Mouse (Mus musculus): ENCODE results near the gene Dnajc1.

Dnajc1 gene

GRCm38 (mm10) chr2:18195285-18195684, 197.3 kb downstream of the Dnajc1 start:
- DNase-seq: no peak

DNA sequence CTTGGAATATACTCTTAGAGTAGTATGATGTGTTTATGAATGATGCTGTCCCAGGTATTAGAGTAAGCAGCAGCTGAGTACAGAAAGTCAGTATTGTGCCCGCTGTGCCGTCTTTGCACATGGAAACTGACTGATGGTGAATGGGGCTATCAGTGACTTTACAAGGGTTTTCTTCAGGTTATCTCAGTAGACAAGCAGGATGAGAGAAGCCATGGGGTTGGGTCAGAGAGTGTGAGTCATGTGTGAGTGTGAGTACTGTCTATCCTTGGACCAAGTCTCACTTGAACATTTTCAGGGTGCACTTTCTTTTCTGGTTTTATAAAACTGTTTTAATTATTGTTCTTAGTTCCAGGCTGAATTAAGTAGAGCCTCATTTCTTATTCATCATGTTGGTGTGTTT, 204.3 kb downstream of the Dnajc1 start:
- no peak for DNase-seq

DNA sequence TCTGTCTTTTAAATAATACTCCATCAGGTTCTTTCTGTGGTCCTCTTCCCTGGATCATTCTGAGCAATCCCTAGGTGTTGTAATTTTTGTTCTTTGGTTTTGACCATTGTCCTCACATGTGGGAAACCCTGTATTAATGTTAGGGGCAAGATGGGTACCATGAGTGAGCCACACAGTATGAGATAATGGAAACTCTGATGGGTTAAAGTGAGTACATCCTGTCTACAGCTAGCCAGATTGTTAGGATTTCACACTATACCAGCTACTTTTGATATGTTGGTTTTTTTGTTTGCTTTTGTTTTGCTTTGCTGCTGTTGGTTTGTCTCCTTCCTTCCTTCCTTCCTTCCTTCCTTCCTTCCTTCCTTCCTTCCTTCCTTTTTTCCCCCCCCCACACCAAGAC, 209.6 kb downstream of the Dnajc1 start:
- DNase-seq: no peak

DNA sequence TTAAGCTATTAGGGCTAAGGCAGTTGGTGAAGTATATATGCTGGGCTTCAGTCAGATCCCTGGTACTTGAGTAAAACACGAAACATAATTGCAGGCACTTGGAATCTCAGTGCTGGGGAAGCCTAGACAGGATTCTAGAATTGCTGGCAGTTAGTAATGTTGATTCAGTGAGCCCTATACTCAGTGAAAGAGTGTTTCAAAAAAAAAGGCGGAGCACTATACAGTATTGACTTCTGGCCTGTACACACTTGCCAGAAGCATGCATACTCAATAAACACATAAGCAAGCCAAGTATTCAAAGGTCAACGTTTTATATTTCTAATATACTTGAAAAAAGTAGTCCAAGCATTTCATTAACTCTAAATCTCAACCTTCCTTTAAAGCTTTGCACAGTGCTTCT, 211.0 kb downstream of the Dnajc1 start:
- no peak for DNase-seq

GRCm38 (mm10) chr2:18180323-18180722, 212.3 kb downstream of the Dnajc1 start:
- no peak for DNase-seq

GRCm38 (mm10) chr2:18176235-18176634, 216.4 kb downstream of the Dnajc1 start:
- DNase-seq: no peak

DNA sequence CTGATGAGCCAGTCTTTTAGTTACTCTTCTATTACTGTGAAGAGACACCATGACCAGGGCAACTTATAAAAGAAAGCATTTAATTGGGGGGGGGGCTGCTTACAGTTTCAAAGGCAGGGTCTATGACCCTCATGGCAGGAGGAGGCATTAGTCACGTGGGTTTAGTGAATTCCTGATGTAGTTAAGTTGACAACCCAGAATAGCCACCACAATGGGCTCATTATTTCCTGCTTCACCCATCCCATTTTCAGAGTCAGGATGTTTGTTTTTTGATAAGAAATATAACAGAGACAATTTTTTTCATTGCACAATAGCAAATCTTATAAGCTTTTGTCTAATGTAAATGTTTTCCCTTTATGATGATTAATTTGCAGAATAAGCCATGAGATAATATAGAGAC, 217.4 kb downstream of the Dnajc1 start:
- DNase-seq: no peak

DNA sequence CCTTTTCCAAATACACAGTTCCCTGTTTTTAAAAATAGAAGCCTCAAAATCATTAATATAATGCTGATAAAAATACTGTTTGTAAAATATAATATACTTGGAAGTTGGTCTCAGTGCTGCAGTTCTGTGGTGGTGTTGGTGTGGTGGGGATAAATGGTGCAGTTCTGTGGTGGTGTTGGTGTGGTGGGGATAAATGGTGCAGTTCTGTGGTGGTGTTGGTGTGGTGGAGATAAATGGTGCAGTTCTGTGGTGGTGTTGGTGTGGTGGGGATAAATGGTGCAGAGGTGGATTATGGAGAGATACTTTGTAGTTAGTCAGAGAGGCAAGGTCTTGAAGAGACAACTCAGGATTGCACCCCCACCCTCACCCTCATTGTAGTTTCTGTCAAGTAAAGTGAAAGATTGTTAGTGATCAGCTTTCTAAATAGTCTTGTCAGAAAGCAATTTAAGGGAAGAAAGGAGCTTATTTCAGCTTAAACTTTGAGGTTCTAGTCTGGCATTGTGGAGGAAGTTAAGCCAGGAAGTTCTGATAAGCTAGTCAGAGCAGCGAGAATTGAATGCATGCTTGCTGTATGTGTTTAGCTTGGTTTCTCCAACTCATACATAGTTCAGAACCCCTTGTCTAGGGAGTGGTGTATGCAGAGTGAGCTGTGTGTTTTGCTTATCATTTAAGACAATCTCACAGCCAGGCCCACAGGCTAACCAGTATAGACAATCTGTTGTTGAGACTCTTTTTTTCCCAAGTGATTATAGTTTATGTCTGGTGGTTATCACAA, 223.3 kb downstream of the Dnajc1 start:
- DNase-seq: no peak

GRCm38 (mm10) chr2:18165511-18165910, 227.1 kb downstream of the Dnajc1 start:
- DNase-seq: no peak

GRCm38 (mm10) chr2:18160992-18161391, 231.6 kb downstream of the Dnajc1 start:
- DNase-seq: no peak

GRCm38 (mm10) chr2:18159426-18159825, 233.2 kb downstream of the Dnajc1 start:
- DNase-seq: no peak

DNA sequence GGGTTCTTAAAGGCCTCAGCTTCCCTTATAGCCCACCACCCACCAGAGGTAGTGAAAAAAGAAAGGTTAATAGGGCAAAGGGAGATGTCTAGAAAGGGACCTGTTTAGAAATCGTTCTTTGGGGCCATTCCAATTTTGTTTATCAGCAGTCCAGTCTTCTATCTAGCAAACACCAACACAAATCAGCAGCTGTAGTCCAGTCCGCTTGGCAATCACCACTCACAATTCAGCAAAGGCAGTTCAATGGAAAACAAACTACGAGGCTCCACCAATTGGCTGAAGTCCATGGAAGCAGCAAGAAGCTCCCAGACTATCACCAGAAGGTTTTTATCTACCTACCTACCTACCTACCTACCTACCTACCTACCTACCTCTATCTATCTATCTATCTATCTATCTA, 236.5 kb downstream of the Dnajc1 start:
- DNase-seq: no peak

Measured in cerebellum, postnatal 10 days (tissue).